Mouse (Mus musculus) hindbrain, embryonic 11.5 days (tissue): ENCODE measurements around the gene Vps4b. TPM values are rescaled to one million over a fixed set of nuclear protein-coding genes. Genes with fewer than 3 reads are reported as not detected.

Source experiments
- ATAC-seq: fragments of 200-750 bp; cut with Nextera tagmentation; 2 replicates; pipeline ENCODE4 v1.8.0; 2017; ENCODE audit warnings: mild to moderate bottlenecking, moderate TSS enrichment, moderate library complexity; ENCODE audit not compliant: low FRiP score
- DNase-seq: peaks from one replicate; pipeline ENCODE4 v3.0.0-alpha.2; 2015; ENCODE audit warnings: low spot score
- H3K27ac ChIP-seq: fragments of 300-500 bp; sonication (generic); 2 replicates; pipeline ENCODE4 v1.5.1; 2014; ENCODE audit warnings: mild to moderate bottlenecking, low read depth, low read length
- H3K27me3 ChIP-seq: fragments of 300-500 bp; sonication (generic); 2 replicates; pipeline ENCODE4 v1.6.1; 2014; ENCODE audit warnings: mild to moderate bottlenecking, low read length, moderate library complexity, mixed read lengths; ENCODE audit not compliant: control insufficient read depth, insufficient read depth
- H3K36me3 ChIP-seq: fragments of 300-500 bp; sonication (generic); 2 replicates; pipeline ENCODE4 v1.6.1; 2014; ENCODE audit warnings: mild to moderate bottlenecking, low read length, moderate library complexity, mixed read lengths; ENCODE audit not compliant: control insufficient read depth, insufficient read depth
- H3K4me1 ChIP-seq: fragments of 300-500 bp; sonication (generic); replicated peaks from 2 replicates; pipeline ENCODE4 v1.6.1; 2014; ENCODE audit warnings: low read length, mixed read lengths; ENCODE audit not compliant: control insufficient read depth, insufficient read depth
- H3K4me2 ChIP-seq: fragments of 300-500 bp; sonication (generic); replicated peaks from 2 replicates; pipeline ENCODE4 v1.6.1; 2014; ENCODE audit warnings: mild to moderate bottlenecking, low read depth, low read length
- H3K4me3 ChIP-seq: fragments of 300-500 bp; sonication (generic); 2 replicates; pipeline ENCODE4 v1.5.1; 2014; ENCODE audit warnings: low read depth, low read length
- H3K9ac ChIP-seq: fragments of 300-500 bp; sonication (generic); 2 replicates; pipeline ENCODE4 v1.6.1; 2014; ENCODE audit warnings: low read depth, low read length
- H3K9me3 ChIP-seq: fragments of 300-500 bp; sonication (generic); 2 replicates; pipeline ENCODE4 v1.6.1; 2016; ENCODE audit warnings: low read length; ENCODE audit not compliant: control insufficient read depth
- WGBS: fragments of 180-500 bp; shearing (Covaris S2); extraction: QIAGEN DNeasy Blood & Tissue Kit; methylation state at CpG from one replicate; pipeline ENCODE4 v1.1.7; 2014; 5-methylcytosine and 5-hydroxymethylcytosine counted together
- polyA plus RNA-seq: library from polyadenylated mRNA; unstranded; fragments of >200 nt; fragmentation: Nextera tagmentation; extraction: Ambion mirVana; gene quantifications from 2 replicates; pipeline ENCODE4 v1.2.1, GENCODE M21; 2014

The Vps4b gene
- polyA plus RNA-seq, 1 experiment from 2014 or later: 70.7 TPM

DNA sequence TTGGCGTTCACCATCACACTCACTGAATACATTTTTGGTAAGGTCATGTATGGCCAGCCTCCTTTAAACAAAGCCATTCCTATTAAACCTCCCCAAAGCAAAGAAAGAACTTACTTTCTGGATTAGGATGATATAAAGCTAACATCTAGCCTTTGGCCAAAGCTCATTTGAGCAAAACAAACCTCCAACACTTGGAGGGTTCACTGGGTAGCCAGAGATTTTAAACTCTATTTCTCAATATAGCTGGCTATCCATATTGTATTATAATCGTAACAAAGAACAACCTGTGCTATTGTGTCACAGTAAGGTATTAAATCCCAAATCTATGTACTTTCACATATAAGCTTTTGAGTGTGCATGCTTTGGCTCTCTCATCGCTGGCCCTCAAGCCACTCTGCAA, 35.8 kb downstream of the Vps4b start:
- 90% methylated on average over 3 of the region's 3 CpGs for WGBS
- Histone ChIP-seq H3K36me3 (no peaks in the 10 kb centered on the region), H3K27ac (no peak overlapping the region), H3K4me2 (no peak overlapping the region), H3K4me3 (no peak overlapping the region), H3K27me3 (no peaks in the 10 kb centered on the region), H3K9me3 (no peaks in the 10 kb centered on the region), H3K9ac (no peak overlapping the region), H3K4me1 (no peaks in the 10 kb centered on the region)
- no peak for ATAC-seq
- DNase-seq: no peak

DNA sequence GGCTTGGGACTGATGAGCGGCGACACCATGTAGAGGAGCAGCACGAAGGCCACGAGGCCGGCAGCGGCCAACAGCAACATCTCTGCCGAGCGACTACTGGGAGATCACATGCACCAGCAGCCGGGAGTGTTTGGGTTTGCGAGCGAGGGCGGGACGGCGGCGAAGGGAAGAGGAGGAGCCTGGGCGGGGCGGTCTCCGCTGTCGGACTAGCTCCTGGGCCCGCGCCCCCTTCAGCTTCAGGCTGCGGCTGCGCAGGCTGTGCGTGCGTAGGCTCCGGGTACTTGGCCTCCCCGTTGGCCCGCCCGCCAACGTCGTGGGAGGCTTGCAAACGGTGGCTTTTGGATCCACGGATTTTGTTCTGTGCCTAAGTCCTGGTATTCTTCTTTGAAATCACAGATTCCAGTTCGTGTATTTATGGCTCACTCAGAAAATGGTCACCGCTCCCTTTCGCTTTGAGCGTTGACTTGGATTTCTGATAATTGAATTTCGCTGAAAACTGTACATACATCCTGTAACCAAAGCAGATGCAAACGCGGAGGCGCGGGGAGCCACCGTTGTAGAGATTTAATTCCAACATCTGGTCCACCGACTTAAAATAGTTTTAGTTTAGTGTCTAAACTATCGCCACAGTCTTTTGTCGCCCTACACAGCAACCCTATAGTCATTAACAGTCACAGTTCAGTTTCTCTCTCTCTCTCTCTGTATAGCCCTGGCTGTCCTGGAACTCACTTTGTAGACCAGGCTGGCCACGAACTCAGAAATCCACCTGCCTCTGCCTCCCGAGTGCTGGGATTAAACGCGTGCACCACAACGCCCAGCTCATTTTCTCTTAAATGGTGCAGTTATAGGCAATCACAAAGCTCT, 36.7 kb downstream of the Vps4b start, which contains the start of gene Kdsr:
Kdsr (minus strand) TSS at position 156 of the 864 bp plus-strand sequence.
- DNase-seq (peak; percentile 95), ATAC-seq (peak; percentile 99)
- WGBS: 3% methylated on average over 51 of the region's 51 CpGs
- H3K9ac ChIP-seq: peak within 1 kb of the TSS; percentile 78
- peak within 1 kb of the TSS; percentile 64 for H3K4me3 ChIP-seq
- peak within 1 kb of the TSS; percentile 97 for H3K4me2 ChIP-seq
- peak within 1 kb of the TSS; percentile 76 for H3K27ac ChIP-seq
- no peaks in the 10 kb centered on the region for H3K27me3 ChIP-seq
- no peaks in the 10 kb centered on the region for H3K36me3 ChIP-seq
- no peaks in the 10 kb centered on the region for H3K4me1 ChIP-seq
- H3K9me3 ChIP-seq: no peaks in the 10 kb centered on the region

DNA sequence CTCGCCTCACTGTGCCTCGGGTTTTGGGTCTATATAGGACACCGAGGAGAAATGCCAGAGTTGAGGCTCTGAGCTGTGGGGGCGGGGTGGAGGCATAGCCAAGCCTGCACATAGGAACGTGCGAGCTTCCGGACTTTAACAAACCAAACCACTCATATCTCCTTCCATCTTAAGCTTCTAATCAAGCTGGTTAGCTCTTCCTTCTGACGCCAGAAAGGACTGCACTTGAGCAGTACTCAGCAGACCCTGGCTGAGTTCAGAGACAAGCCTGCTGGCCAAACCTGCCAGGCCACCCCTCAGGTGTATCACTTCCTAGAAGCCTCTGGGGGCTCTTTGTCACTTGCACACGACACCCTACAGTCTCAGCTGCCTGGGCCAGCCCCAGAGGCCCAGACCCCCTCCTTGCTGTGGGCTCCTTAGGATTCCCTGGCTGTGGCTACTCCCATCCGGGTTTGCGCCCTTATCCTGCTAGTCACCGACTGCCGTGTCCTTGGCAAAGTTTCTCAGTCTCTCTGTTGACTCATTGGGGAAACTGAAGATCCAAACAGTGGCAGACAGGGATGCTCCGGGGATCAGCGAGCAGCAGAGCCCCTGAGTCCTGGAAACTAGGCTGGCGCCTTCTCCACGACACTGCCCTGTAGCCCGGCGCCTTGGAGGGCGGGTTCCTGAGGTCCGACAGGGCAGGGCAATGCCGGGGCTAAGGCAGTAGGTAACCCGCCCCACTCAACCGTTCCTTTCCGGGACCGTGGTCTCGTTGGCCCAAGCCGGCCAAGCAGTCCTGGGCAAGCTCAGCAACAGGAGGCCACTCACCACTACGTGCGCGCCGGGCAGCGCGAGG, 37.6 kb downstream of the Vps4b start:
- 6% methylated on average over 34 of the region's 34 CpGs for WGBS
- no peaks in the 10 kb centered on the region for H3K9me3 ChIP-seq
- H3K9ac ChIP-seq: peak overlapping the region; percentile 78
- peak overlapping the region; percentile 62; the same call in 1 of the 2 replicates for H3K27ac ChIP-seq
- H3K4me1 ChIP-seq: no peaks in the 10 kb centered on the region
- peak; percentile 43 for ATAC-seq
- no peak for DNase-seq
- no peaks in the 10 kb centered on the region for H3K27me3 ChIP-seq
- H3K4me2 ChIP-seq: peak overlapping the region; percentile 97
- peak overlapping the region; percentile 64 for H3K4me3 ChIP-seq
- H3K36me3 ChIP-seq: no peaks in the 10 kb centered on the region

DNA sequence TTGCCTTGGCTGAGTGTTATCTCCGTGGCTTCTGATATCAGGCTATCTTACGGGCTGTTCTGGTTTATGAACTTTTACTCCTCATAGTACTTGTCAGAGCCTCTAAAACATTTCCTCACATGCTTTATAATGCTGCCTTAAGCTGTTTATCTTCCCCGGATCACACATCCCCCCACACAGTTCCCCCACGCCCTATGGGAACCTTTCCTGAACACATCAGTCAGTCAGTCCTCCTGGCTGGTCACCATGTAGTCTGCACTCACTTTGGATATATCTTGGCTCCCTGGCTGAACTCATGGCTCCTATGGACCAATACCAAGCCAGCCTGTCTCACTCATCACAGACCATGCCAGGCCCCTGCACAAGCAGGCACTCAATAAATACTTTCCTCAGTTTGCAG, 39.9 kb downstream of the Vps4b start:
- Histone ChIP-seq H3K4me3 (no peak overlapping the region), H3K4me2 (no peak overlapping the region), H3K9ac (no peak overlapping the region), H3K4me1 (no peaks in the 10 kb centered on the region), H3K27me3 (no peaks in the 10 kb centered on the region), H3K9me3 (no peaks in the 10 kb centered on the region), H3K27ac (no peak overlapping the region), H3K36me3 (no peaks in the 10 kb centered on the region)
- DNase-seq: no peak
- 94% methylated on average over 4 of the region's 4 CpGs for WGBS
- ATAC-seq: no peak

DNA sequence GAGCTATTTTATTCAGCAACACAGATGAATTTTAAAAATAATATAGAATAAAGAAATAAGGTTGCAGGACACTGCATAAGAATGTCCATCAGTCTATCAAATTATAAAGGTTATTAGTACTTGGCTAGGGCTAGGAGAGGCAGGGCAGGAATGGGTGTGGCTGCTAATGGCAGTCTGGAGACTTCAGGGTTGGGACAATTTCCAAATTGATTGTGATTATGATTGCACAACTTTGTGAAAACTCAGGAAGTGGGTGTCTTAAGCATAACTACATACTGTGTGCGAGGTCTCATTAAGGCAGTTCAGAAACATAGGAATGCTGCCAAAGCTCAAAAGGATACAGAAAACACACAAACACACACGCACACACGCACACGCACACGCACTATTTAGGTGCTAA, 44.5 kb downstream of the Vps4b start:
- Histone ChIP-seq H3K9me3 (no peaks in the 10 kb centered on the region), H3K4me3 (no peak overlapping the region), H3K4me1 (no peaks in the 10 kb centered on the region), H3K36me3 (no peaks in the 10 kb centered on the region), H3K27ac (no peak overlapping the region), H3K9ac (no peak overlapping the region), H3K27me3 (no peaks in the 10 kb centered on the region), H3K4me2 (no peak overlapping the region)
- no peak for ATAC-seq
- WGBS: 90% methylated on average over 5 of the region's 5 CpGs
- DNase-seq: no peak

DNA sequence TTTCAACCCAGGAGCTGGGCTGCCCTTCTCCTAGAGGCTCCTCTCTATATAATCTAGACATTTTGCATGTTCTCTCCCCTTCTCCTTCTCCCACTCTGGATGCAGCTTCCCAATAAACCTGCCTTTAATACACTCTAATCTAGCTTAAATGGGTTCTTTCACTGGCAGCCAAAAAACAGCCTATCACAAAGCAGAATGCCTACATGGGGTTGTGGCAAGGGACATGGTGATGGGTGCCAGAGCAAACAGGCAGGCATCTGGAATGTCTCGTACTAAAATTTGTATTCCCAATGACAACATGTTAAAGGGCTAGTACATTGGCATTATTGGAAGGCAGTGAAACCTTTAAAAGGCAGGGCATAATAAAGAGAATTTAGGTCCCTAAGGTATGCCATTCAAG, 45.9 kb downstream of the Vps4b start:
- WGBS: 96% methylated on average over 1 of the region's 1 CpGs

DNA sequence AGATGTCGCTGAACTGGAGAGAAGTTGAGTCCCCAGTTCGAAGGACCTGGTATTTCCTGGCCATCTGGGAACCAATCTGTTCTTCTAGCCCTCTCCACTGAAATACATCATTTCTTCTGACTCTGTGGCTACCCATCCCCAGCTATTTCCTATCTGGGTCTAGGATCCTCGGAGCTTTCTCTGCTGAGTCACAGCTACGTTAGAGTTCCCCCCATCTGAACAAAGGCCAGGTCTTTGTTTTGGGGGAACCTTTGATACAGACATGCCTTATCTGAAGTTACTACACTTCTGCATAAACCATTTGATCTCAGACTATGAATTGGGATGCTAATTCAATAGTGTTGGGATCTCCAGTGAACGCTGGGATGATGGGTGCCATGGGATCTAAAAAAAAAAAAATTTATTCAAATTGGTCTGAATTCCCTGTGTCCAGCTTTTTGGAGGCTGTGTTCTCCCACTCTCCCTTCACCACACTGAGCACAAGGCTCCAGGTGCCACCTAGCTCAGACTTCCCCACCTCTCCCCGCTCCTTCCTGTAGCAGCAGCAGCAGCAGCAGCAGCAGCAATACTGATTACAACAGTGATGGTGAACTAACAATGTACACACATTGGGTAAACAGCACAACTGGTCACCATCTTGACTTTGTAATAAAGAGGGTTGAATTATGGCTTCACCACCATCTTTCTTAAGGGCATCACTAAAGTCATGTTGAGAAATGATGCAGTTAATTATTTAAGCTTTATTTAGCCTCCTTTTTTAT, 47.8 kb downstream of the Vps4b start:
- 91% methylated on average over 6 of the region's 6 CpGs for WGBS

More for the DNA sequence above, 45.9 kb downstream of the Vps4b start:
- H3K9me3 ChIP-seq: no peaks in the 10 kb centered on the region
- no peak overlapping the region for H3K4me2 ChIP-seq
- H3K9ac ChIP-seq: no peak overlapping the region
- no peaks in the 10 kb centered on the region for H3K36me3 ChIP-seq
- no peaks in the 10 kb centered on the region for H3K4me1 ChIP-seq
- no peak overlapping the region for H3K27ac ChIP-seq
- H3K4me3 ChIP-seq: no peak overlapping the region
- H3K27me3 ChIP-seq: no peaks in the 10 kb centered on the region
- ATAC-seq: no peak
- DNase-seq: no peak

DNA sequence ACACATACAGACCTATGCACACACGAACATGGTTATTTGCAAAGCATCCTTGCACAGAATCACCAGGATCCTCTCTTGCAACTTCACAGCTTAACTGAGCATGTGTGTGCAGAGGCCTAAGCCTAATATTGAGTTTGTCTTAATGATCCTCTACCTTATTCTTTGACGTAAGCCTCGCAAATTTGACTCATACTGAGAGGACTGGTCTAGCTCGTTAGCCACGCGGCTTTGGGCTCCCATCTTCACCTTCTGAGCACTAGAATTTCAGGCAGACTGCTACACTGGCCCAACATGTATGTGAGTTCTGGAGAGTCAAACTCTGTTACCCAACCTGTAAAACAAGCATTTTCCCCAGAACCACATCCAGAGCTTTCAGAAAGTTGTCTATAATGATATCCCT, 53.5 kb downstream of the Vps4b start:
- ATAC-seq (no peak), DNase-seq (no peak)
- Histone ChIP-seq H3K36me3 (no peaks in the 10 kb centered on the region), H3K4me3 (no peak overlapping the region), H3K27ac (no peak overlapping the region), H3K9me3 (no peaks in the 10 kb centered on the region), H3K27me3 (no peaks in the 10 kb centered on the region), H3K9ac (no peak overlapping the region), H3K4me2 (no peak overlapping the region), H3K4me1 (no peaks in the 10 kb centered on the region)
- WGBS: 95% methylated on average over 6 of the region's 6 CpGs

More for the DNA sequence above, 47.8 kb downstream of the Vps4b start:
- H3K4me1 ChIP-seq: no peaks in the 10 kb centered on the region
- H3K4me2 ChIP-seq: no peak overlapping the region
- no peak for DNase-seq
- no peak overlapping the region for H3K9ac ChIP-seq
- no peaks in the 10 kb centered on the region for H3K36me3 ChIP-seq
- H3K4me3 ChIP-seq: no peak overlapping the region
- no peaks in the 10 kb centered on the region for H3K27me3 ChIP-seq
- H3K9me3 ChIP-seq: no peaks in the 10 kb centered on the region
- no peak overlapping the region for H3K27ac ChIP-seq
- no peak for ATAC-seq
